Mouse (Mus musculus) gastrocnemius, adult 18-20 months (tissue): ENCODE data around the gene Syn2. TPM values are rescaled to one million over a fixed set of nuclear protein-coding genes. Genes with fewer than 3 reads are reported as not detected.

Source experiments
- DNase-seq: peaks from one replicate; pipeline ENCODE4 v3.0.0; 2021; ENCODE audit warnings: low spot score
- microRNA-seq: library from miRNA; unstranded; fragments of <30 nt; microRNA quantifications from one replicate; pipeline ENCODE4 v1.2.0, GENCODE M21; 2021
- total RNA-seq, 2 experiments: library from RNA; stranded (reverse); gene quantifications; 2 replicates each; pipeline ENCODE4 v1.2.3; 2021

Syn2 gene
- total RNA-seq, 2 experiments from 2014 or later, result 0.34 to 0.40 TPM

GRCm38 (mm10) chr6:115290561-115290960, 155.9 kb downstream of the Syn2 start:
- DNase-seq, result no peak

DNA sequence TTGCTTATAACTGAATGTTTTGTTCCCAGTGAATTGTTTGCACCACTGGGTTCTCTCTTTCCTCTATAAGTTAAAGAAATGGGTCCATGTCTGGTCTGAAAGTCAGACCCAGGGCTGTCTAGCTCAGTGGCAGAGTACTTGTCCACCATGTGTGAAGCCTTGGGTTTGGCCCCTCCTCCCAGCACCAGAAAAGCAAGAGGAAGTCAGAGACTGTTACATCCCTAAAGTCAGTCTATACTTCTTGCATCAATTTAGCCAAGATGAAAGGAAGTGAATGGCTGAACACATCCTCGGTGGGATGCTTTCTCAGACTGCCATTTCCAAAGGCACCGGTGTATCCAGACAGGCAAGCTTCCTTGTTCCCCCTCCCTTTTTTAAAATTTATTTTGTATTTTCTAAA, 156.4 kb downstream of the Syn2 start:
- DNase-seq, result no peak

DNA sequence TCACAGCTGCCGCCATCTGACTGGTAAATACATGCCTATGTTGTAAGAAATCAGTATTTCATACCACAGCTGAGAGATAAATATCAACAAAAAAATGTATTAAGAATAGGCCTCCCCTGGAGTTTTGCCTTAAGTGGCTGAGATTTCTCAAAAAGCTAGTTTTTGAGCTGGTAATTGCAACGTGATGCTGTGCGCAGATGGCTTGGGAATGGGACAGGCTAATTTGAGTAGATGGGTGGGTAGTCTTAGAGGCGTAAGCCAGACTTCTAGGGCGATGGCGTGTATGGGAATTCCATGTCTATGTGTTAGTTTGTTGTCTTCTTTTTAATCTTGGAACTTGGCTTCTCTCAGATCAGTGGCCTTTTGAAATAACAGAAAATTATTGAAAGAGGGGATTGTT, 157.1 kb downstream of the Syn2 start:
- no peak for DNase-seq

DNA sequence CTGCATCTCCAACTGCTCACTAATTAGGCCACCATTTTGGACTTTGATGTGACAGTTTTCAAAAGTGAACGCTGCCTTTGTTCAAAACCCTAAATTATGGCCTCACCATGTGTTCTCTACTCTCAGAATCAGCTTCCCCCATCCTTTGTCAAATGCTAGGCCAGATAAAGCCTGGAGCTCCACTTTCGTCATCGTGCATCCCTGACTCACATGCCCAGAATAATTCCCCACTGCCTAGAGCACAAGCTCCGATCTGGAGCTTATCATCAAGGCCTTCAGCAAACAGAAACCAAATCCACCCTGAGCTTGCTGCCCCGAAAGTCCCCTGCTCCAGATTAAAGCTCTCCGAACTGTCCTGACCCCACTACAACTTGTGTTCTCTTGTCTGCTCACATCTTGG, 157.9 kb downstream of the Syn2 start:
- DNase-seq, result no peak

GRCm38 (mm10) chr6:115293877-115294276, 159.2 kb downstream of the Syn2 start:
- no peak for DNase-seq

- no peak for DNase-seq
Observed at GRCm38 (mm10) chr6:115307134-115307533, 172.4 kb downstream of the Syn2 start.

DNA sequence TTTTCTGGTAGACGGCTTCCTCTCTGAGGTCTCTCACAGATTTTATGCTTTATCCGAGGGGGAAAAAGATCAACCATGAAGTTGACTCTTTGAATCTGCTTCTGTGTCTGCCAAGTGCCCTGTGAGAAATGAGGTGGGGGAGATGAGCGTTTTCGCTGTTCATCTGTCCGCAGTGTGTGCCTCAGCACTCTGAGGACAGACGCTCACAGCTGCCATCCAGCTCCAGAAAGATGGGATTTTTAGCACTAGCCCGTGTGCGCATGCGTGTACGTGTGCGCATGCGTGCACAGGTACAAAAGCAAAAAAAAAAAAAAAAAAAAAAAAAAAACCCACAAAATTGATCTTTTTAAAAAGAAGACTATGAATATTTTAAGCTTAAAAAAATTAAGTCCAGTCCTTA, 178.1 kb downstream of the Syn2 start:
- no peak for DNase-seq

GRCm38 (mm10) chr6:115313235-115313738, 178.6 kb downstream of the Syn2 start:
- DNase-seq, result no peak

DNA sequence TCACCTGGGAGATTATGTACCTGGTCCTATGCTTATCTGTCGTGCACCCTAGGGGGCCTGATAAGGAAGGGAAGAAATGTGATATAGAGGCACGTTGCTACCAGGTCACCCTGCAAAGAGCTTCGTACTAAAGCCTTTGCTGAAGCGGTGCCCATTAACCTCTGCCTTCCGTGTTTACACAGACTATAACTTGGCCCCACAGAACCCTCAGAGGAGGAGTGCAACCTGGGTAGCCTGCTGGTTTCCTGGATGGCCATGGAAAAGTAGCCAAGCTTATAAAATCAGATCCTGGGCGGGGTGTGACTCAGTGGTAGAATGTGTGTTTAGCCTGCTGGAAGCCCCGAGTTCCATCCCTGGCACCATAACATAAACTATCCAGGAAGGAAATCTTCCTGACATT, 179.2 kb downstream of the Syn2 start:
- no peak for DNase-seq

DNA sequence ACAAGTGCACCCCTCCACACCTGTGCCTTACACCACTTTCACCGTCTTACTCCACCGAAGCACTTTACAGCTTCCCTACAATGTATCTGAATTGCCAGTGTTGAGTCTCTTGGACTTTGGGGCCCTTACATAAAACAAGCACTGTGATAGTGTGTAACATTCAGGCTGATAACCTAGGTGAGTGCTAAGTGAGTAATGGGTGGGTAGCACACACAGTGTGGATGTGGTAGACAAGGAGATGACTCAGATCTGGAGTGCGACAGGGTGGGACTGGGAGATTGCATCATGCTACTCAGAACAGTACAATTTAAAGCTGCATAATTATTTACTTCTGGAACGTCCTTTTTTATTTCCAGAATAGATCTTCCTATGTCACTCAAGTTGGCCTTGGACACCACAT, 181.1 kb downstream of the Syn2 start:
- no peak for DNase-seq

DNA sequence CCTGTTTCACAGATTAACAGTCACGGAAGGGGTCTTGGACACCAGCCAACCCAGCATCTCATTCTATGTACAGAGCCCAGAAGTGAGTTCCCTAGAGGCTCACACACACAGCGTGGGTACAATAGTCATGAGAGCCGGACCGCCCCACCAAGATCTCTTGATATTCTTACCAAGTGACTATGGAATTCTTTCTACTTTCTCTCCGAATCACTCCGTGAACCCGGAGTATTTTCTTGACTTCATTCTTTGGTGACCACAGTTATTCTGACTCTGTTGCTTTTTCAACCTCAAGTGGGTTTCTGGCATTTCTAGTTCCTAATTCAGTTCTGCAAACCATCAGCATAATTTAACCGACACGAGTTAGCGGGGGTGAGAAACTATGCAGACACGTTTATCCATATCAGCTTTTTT, 182.1 kb downstream of the Syn2 start:
- DNase-seq, result peak; percentile 4

DNA sequence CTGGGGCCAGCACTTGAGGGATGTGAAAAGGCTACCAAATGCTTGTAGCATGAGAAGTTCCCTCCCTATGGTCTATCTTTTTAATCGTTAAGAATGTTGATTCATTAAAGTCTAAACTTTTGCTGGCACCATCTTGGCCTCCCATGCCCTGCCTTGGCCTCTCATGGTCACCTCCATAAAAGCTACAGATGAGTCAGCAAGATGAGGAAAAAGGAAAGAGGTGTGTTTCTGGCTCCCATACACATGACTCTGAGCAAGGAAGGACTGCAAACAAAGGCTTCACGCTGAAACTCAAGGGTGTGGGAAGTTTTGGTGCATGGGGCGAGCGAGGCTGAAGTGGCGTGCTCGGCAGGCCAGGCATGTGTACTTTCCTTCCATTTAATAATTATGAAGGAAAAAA, 184.1 kb downstream of the Syn2 start:
- DNase-seq, result no peak

- no peak for DNase-seq
Observed at GRCm38 (mm10) chr6:115319686-115320085, 185.0 kb downstream of the Syn2 start.

GRCm38 (mm10) chr6:115320927-115321714, 186.4 kb downstream of the Syn2 start:
- DNase-seq, result no peak

DNA sequence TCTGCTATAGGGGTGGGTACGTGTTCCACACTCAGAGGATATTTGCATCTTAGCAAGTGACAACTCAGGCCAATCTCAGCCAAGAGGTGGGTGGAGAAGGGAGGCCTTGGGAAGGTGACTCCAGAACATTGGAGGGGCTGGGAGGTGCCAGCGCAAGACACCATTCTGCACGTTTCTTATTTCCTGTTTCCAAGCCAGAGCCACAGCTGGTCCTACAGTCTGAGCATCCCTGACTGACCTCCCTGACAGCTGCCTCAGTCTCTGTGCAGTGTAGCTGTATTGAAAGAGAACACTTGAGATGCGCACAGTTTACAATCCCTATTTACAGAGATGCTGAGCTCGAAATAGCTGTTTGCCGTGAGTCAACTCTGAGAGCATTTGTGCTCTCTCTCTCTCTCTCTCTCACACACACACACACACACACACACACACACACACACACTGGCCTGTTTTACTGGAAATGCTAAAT, 187.2 kb downstream of the Syn2 start:
- no peak for DNase-seq

GRCm38 (mm10) chr6:115322956-115323355, 188.3 kb downstream of the Syn2 start:
- DNase-seq, result no peak

- DNase-seq, result no peak
Observed at GRCm38 (mm10) chr6:115330964-115331363, 196.3 kb downstream of the Syn2 start.

Small RNA genes lying within 50 kb of the gene (microRNA-seq; reads per million reads assigned to microRNA genes)
- not detected for gene Gm24767

Other genes with a start within 250 kb of the Syn2 start
- gene Vgll4, start 164.9 kb upstream of the Syn2 start, total RNA-seq, result 10 to 100 TPM; 11.7 to 19.0 TPM
- 1 to 10 TPM; 7.6 to 8.2 TPM for gene Tamm41, start 97.0 kb upstream of the Syn2 start, total RNA-seq
- not detected for gene Gm17482, start 92.4 kb downstream of the Syn2 start, total RNA-seq
- 10 to 100 TPM; 20.1 to 24.4 TPM for gene Timp4, start 117.3 kb downstream of the Syn2 start, total RNA-seq
- gene Pparg, start 226.0 kb downstream of the Syn2 start, total RNA-seq, result 1 to 10 TPM; 3.5 to 4.7 TPM